Mouse (Mus musculus) bone marrow, adult 2 months (tissue): ENCODE results near the gene Dlx3. TPM values are rescaled to one million over a fixed set of nuclear protein-coding genes. Genes with fewer than 3 reads are reported as not detected.

Experiments
- H3K27ac ChIP-seq: fragments of 200-500 bp; 2 replicates; pipeline ENCODE4 v1.5.1; 2012; ENCODE audit warnings: low read depth, mild to moderate bottlenecking, control low read depth, inconsistent platforms, low read length; ENCODE audit not compliant: control insufficient read depth, poor library complexity, insufficient read depth
- H3K4me1 ChIP-seq: fragments of 200-500 bp; 2 replicates; pipeline ENCODE4 v1.6.1; 2011; ENCODE audit warnings: low read length; ENCODE audit not compliant: control insufficient read depth, insufficient read depth
- H3K4me3 ChIP-seq: fragments of 200-500 bp; replicated peaks from 2 replicates; pipeline ENCODE3; 2011; ENCODE audit warnings: mild to moderate bottlenecking, low read depth, low read length, control low read depth; ENCODE audit not compliant: control insufficient read depth
- CTCF ChIP-seq: fragments of 200-500 bp; IDR thresholded peaks from 2 replicates; pipeline ENCODE4 v1.5.1; 2011; ENCODE audit warnings: low read length, control low read depth; ENCODE audit not compliant: control insufficient read depth, insufficient read depth
- POLR2A ChIP-seq: fragments of 200-500 bp; IDR thresholded peaks from 2 replicates; pipeline ENCODE4 v1.6.1; 2011; ENCODE audit warnings: low read depth, mild to moderate bottlenecking, control low read depth, low read length, borderline replicate concordance; ENCODE audit not compliant: control insufficient read depth
- WGBS: fragments of 180-500 bp; shearing (Covaris S2); methylation state at CpG from one replicate; pipeline ENCODE4 v1.1.7; 2018; 5-methylcytosine and 5-hydroxymethylcytosine counted together
- polyA plus RNA-seq: library from polyadenylated mRNA; stranded (reverse); fragments of >200 nt; gene quantifications from 2 replicates; pipeline ENCODE4 v1.2.4, GENCODE M21; 2011; ENCODE audit warnings: low replicate concordance; ENCODE audit not compliant: missing spikeins, insufficient read depth, insufficient read length

The Dlx3 gene
- 0.57 TPM in 1 of 2 replicates, not detected in the other for polyA plus RNA-seq

- TF ChIP-seq POLR2A (no peak), CTCF (no peak)
- H3K27ac ChIP-seq = no peak within 1 kb of the TSS
- H3K4me1 ChIP-seq = no peaks in the 10 kb centered on the region
- WGBS = 3% methylated on average over 54 of the region's 55 CpGs
- no peak within 1 kb of the TSS for H3K4me3 ChIP-seq
These were observed at the start of gene Dlx3 for GRCm38 (mm10) chr11:95119990-95120632. TSS of gene Dlx3 (plus strand) at chr11:95120119.

- H3K4me1 ChIP-seq = no peaks in the 10 kb centered on the region
- H3K27ac ChIP-seq = no peak overlapping the region
- no peak for TF ChIP-seq POLR2A
- no peak for TF ChIP-seq CTCF
- H3K4me3 ChIP-seq = no peak overlapping the region
- WGBS = 72% methylated on average over 8 of the region's 8 CpGs
These were observed 49.5 kb upstream of the Dlx3 start for GRCm38 (mm10) chr11:95070140-95071107.

DNA sequence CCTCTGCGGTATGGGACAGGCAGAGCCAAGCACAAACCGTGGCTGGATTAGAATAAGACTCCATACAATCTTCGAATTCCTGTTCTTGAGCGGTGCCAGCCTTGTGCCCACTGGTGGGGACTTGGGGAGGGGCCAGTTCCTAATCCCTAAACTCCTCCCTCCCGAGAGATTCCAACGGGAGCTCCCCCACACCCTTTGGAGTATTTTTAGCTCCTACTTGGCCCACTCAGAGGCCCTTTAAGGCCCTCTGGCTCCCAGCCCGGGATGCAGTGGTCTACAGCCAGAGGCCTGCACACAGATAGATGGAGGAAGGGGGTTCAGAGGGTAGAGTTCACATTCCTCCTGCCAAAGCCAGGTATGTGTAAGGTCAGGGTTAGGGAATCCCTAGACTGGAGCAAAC, 48.7 kb upstream of the Dlx3 start:
- Histone ChIP-seq H3K4me1 (no peaks in the 10 kb centered on the region), H3K27ac (no peak overlapping the region), H3K4me3 (no peak overlapping the region)
- TF ChIP-seq POLR2A (no peak), CTCF (no peak)
- WGBS = 66% methylated on average over 7 of the region's 7 CpGs

GRCm38 (mm10) chr11:95072136-95072535, 47.8 kb upstream of the Dlx3 start:
- no peak overlapping the region for H3K4me3 ChIP-seq
- H3K27ac ChIP-seq = no peak overlapping the region
- TF ChIP-seq POLR2A (no peak), CTCF (no peak)
- WGBS = 74% methylated on average over 8 of the region's 8 CpGs
- no peaks in the 10 kb centered on the region for H3K4me1 ChIP-seq

DNA sequence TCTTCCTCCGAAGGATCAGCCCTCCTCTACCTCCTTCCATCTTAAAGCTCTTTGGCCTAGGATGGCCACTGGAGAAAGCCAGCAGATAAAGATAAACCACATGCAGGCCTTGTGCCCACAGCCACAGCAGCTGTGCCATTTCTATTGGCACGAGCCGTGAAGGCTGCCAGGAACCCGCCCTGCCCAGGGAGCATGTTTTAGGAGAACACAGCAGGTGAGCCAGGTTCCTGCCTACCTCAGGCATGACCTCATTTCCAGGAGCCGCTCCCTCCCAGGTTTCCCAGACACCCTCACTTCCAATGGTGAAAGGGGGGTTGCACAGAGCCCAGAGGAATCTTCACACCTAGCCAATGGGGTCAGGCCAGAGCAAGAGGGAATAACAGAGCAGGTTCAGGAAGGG, 47.1 kb upstream of the Dlx3 start:
- H3K27ac ChIP-seq = no peak overlapping the region
- WGBS = 73% methylated on average over 5 of the region's 5 CpGs
- H3K4me3 ChIP-seq = no peak overlapping the region

DNA sequence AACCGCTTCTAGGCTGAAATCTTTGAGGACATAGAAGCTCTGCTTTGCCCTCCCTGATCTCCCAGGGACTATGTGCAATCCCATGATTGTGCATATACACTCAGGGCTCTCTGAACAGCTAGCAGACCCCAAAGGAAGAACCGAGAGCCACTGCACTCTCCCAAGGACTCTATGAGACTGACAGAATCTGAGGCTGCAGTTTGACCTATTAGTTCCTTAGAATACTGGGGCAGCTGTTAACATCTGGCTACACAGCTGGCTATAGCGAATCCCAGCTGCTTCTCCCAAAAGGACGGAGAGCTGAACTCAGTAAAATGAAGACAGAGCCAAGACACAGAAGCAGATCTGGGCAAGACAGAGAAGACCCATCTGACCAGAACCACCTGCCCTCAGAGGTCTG, 46.1 kb upstream of the Dlx3 start:
- no peaks in the 10 kb centered on the region for H3K4me1 ChIP-seq
- H3K27ac ChIP-seq = no peak overlapping the region
- no peak for TF ChIP-seq POLR2A
- TF ChIP-seq CTCF = no peak
- H3K4me3 ChIP-seq = no peak overlapping the region
- WGBS = 81% methylated on average over 4 of the region's 4 CpGs

More for the DNA sequence above, 47.1 kb upstream of the Dlx3 start:
- TF ChIP-seq POLR2A (no peak), CTCF (no peak)
- no peaks in the 10 kb centered on the region for H3K4me1 ChIP-seq

DNA sequence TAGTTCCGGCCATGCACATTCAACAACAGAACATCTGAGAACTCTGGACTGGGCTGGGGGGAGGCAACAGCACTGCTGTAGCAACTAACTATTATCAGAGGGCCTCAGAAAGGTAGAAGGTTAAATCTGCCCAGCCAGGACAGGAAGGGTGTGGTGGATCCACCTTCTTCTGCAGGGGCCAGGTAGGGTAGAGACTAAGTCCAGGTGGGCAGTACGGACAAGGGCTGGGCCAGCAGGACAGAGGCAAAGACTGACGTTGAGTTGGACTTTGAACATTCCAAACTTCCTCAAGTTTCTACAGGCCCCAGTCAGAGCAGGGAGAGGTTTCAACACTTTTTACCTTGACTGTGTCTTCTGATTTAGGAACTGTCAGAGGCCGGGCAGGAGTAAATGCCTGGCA, 45.2 kb upstream of the Dlx3 start:
- no peak overlapping the region for H3K4me3 ChIP-seq
- no peak overlapping the region for H3K27ac ChIP-seq
- WGBS = 67% methylated on average over 4 of the region's 4 CpGs
- H3K4me1 ChIP-seq = no peaks in the 10 kb centered on the region
- TF ChIP-seq POLR2A = no peak
- no peak for TF ChIP-seq CTCF

- Histone ChIP-seq H3K27ac (no peak overlapping the region), H3K4me3 (no peak overlapping the region), H3K4me1 (no peaks in the 10 kb centered on the region)
- WGBS = 12% methylated on average over 19 of the region's 19 CpGs
- TF ChIP-seq CTCF (no peak), POLR2A (no peak)
These were observed 44.5 kb upstream of the Dlx3 start for GRCm38 (mm10) chr11:95075197-95076040.
